Mouse (Mus musculus) activated CD4-positive, CD25-positive, alpha-beta regulatory T cell, adult 9 weeks (primary cell): ENCODE measurements around the gene Dmbt1. TPM values are rescaled to one million over a fixed set of nuclear protein-coding genes. Genes with fewer than 3 reads are reported as not detected.

ENCODE experiments used
- polyA plus RNA-seq: library from polyadenylated mRNA; unstranded; fragments of 100-300 nt; shearing (Covaris generic); gene quantifications from one replicate; pipeline ENCODE4 v1.2.1, GENCODE M21; 2017

Gene Dmbt1
- polyA plus RNA-seq: not detected

GRCm38 (mm10) chr7:131031755-131032154 lies at the start of gene Dmbt1:
Dmbt1 (plus strand) TSS chr7:131032053.

DNA sequence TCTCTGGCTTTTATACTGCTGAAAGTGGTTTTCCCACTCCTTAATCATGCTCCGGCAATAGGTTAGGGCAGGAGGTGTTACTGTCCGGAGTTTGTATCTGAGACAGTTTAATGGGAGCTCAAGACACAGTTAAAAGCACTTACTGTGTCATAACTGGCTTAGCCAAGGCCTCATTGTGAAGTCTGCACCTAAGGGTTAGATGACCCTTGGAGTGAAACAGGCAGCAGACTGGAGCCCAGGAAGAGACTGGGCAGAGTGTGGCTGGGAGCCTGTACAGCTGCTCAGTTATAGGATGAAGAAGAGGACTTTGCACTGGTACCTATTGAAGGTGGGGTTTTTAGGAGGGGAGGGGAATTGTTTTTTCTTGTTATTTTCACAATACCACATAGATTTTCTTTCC lies 114.4 kb downstream of the Dmbt1 start, which contains the start of gene 4933402N03Rik:
Gene 4933402N03Rik, minus strand, starts transcription at position 101 of the 400 bp plus-strand sequence.

Other genes starting within 250 kb of the Dmbt1 start
- 61.1 TPM for gene Plekha1, start 166.3 kb upstream of the Dmbt1 start, polyA plus RNA-seq
- gene Htra1, start 95.9 kb upstream of the Dmbt1 start, polyA plus RNA-seq: not detected
- not detected for gene 4933402N03Rik, start 114.3 kb downstream of the Dmbt1 start, polyA plus RNA-seq
- not detected for gene 5430419D17Rik, start 142.3 kb downstream of the Dmbt1 start, polyA plus RNA-seq